Mouse (Mus musculus): Measurements from ENCODE around the gene Lmntd1.

The Lmntd1 gene

DNA sequence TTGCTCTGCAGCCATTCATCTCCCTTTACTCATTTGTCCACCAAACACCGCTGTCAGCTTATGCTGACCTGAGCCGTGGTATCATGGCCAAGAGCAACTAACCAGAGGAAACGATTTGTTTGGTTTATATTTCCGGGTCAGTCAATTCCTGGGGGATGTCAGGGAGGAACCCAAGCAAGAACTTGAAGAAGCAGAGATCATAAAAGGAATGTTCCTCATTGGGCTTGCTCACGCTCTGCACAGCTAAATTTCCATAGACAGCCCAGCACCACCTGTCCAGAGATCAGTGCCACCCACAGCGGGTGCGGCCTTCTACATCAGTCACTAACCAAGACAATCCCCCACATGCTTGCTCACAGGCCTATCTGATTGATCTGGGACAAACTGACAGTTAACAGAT is at the start of gene Lmntd1:
Gene Lmntd1 (minus strand): TSS at position 101 of the 400 bp plus-strand sequence.
- DNase-seq = peak; percentile 36

DNA sequence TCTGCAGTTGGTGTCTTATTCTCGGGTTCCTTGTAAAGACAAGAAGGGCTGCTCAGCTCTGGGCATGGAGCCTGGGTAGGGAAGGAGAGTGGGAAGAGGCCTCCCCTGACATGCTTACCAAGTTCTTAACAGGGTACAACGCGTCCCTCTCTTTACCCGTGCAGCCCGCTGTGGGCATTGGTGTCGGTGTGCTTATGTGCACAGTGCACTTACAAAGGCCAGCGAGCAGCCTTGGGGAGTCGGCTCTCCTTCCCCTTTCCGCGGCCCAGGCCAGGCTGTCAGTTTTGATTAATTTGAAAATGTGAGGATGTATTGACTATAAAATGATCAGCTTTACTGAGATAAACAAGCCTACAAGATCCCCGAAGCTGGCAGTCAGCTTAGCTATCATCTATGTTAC is 46.8 kb upstream of the Lmntd1 start:
- DNase-seq = no peak

DNA sequence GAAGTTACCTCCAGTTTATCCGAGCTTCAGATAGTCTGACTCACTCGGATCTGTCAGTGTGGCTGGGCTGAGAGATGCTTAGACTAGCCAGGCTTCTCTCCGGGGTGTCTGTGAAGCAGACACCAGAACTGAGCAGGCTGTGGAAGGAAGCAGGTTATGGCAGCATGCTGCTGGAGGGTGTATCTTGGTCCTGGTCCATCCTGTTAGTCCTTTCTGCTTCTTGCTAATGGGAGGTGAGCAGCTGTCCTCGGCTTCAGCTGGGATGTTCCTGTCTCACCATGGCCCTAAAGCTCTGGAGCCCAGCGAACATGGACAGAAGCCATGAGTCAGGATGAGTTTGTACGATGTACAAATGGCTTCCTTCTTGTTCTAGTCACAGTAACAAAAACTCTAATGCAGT is 45.0 kb upstream of the Lmntd1 start:
- DNase-seq = no peak

DNA sequence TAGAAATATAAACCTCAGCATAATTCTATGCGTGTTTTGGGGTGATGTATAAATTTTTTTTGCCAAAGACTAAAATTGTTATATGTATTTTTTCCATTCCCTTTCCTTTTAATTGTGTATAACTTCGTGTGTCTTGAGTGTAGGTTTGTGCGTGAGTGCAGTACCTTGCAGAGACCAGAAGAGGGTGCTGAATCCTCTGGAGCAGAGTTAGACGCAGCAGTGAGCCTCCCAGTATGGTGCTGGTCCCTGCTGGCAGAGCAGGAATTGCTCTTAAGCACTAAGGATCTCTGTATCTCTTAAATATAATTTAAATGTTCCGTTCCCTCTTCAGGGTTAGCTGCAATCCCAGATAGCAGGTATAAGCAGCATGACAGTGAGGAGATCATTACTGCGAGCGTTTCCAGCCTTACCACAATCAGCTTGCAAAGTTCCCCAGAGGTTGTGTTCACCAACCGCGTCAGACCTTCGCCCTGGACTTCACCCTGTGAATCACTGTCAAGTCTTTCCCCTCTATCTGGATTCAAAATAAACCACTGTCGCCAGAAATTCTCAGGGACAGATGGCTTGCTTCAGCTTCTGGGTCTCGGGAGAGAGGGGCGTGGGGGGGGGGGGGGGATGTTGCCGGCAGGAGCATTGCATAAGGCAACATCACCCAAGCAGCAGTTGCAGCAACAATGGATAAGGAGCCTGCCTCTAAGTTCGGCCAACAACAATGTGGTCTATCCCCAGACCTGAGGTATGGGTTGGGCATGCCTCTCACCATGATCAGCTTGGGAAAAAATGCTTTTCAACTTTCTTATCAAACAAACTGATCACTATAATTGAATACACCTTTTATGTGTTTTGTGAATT is 42.8 kb upstream of the Lmntd1 start:
- DNase-seq = peak; percentile 18

DNA sequence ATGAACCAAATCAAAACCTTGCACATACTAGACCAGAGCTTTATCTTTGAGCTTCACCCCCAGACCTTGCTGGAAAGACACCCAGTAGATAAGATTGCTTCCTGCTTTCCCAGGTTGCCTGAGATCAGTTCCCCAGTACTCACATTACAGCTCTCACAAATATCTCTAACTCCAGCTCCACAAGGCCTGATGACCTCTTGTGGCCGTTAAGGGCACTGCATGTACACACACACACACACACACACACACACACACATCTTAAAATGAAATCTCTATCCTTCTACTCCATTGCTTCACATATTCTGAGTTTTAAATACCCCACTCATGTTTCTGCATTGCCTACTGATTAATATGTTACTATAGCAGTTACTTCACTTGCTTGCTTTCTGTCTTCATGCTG is 41.6 kb upstream of the Lmntd1 start:
- DNase-seq = no peak

DNA sequence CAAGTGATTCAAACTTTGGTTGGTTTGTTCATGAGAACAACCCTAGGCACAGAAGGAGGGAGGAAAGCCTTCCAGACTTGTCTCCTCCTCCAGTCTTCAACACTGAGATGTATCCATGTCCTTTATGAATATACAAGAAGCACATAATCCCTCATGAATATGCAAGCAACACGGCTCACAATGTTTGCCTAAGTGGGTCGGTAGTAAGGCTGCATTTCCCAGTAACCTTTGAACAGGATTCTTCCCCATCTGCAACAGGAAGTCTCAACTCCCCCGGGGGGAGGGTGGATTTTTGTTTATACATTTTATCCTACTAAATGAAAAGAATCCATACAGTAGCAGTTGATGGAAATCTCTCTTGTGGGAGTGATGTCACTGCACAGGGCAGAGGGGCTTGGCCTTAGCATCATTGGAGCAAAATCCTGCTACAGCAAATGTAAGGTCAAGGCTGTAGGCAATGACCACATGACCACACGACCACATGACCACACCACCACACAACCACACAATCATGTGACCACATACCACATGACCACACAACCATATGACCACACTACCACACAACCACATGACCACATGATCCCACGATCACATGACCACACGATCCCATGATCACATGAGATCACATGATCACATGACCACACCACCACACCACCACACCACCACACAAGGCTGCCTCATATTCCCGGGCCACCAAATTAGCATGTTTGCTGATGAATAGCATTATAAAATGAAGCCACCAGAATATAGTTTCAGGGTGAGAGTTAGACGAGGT is 40.1 kb upstream of the Lmntd1 start:
- DNase-seq = no peak

DNA sequence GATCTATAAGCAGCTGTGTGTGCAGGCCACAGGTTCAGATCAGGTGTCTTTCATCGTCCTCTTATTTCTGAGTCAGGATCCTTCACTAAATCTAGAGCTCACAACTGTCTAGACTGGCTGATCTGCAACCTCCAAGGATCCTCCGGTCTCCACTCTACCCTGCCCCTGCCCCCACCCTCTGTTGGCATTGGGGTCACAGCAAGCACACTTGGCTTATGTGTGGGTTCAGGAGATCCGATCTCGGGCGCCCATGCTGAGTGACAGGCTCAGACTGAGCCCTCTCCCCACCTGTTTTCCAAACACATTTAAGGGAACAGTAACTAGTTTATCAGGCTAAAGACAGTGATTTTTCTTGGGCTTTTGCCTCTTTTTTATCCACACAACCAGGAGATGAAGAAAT is 39.5 kb upstream of the Lmntd1 start:
- no peak for DNase-seq

DNA sequence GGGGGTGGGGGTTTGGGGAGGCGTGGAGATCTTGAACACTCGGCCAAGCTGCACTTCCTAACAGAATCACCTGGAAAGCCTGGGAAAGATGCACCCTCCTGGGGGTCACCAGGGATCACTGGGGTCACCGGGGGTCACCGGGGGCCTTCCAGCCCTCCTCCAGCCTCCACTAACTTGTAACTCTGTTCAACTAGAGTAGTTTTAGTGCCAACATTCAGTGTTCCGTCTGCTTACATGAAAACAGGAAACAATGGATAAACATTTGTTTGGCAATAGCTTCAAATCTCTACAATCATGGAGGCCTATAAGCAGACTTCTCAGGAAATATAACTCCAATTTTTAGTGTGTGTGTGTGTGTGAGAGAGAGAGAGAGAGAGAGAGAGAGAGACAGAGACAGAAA is 38.9 kb upstream of the Lmntd1 start:
- no peak for DNase-seq

DNA sequence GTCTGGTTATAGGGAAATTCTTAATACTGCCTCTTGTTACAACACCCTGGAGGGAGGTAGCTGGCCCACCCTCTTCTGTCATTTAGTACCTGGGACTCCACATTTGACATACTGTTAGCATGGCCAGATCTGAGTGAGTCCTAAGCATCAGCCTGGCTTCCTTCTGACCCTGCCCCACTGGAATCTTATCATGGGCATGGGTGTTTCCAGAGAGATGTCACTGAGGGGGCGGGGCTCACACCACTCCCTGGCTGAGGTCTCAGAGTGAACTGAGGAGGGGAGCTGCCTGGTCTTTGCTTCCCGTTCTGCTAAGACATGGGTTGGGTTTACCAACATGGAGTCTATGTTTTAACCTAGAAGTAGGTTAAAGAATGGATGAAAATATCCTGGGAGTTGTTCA is 37.9 kb upstream of the Lmntd1 start:
- DNase-seq = no peak

DNA sequence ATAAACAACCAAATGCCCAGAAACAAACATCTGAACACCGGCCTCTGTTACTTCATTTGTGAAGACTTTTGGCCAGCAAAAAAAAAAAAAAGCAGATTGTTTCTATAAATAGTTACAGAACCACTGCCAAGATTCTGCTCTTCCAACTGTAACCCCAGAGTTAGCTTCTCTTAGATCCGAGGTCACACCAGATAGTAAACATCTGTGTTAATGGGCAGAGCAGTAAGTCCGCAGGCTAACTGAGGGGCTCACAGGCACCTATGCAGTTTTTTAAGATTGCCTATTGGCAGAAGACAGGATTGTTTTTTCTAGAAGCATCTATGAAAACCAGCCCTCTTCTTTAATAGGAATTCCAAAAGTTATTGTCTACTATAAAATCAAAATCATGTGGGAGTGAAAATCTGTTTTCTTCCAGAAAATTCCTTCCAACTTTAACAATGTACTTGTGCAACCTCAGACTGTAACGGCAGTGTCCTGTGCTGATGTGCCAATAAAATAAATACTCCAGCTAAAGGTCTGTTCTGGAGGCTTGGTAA is 26.9 kb upstream of the Lmntd1 start:
- DNase-seq = peak; percentile 19

DNA sequence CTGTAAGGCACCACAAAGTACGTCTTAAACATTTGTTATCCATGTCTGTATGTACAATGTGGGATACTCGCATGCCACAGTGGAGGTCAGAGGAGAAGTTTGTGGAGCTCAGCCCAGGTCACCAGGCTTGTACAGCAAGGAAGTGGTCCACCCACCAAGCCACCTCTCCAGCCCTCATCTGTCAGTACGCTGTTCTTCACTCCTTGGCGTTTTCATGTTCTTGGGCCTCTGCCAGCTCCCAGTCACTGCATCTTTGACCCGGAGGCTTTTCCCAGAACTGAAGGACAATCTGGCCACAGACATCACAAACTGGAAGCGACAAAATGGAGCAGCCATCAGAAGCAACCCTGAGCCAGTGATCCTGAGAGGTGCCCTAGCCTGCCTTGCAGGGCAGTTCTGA is 24.1 kb upstream of the Lmntd1 start:
- peak; percentile 80 for DNase-seq

DNA sequence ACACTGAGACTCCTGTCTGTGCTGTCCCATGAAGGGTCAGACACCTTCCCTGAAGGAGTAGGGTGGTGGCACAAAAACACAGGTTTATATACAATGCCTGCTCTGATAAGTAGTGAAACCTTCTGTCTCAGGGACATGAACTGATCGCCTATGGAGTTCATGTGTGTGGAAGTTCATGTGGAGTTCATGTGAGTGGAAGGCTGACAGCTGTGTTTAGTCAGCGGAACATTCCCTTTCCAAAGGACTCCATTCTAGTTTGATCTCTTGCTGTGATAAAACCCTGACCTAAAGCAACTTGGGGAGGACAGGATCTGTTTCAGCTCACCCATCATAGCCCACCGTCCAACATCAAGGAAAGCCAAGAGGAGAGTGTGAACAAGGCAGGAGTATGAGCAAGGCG is 22.6 kb upstream of the Lmntd1 start:
- no peak for DNase-seq

DNA sequence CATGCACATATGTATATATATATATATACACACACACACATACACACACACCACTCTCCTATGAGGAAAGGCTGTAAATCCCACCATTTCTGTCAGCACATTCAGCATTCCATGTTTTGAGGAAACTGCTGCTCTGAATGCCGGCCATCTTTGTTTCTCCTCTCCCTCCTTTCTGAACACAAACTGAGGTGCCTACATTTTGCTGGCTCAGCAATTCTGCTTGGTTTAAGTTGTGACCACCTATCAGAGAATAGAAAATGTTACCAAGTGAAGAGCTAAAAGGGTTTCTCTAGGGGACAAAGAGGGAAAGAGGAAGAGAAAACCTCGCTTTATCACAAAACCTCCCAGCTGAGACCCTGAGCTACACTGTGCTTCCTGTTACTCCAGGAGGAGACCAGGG is 20.3 kb upstream of the Lmntd1 start:
- no peak for DNase-seq

DNA sequence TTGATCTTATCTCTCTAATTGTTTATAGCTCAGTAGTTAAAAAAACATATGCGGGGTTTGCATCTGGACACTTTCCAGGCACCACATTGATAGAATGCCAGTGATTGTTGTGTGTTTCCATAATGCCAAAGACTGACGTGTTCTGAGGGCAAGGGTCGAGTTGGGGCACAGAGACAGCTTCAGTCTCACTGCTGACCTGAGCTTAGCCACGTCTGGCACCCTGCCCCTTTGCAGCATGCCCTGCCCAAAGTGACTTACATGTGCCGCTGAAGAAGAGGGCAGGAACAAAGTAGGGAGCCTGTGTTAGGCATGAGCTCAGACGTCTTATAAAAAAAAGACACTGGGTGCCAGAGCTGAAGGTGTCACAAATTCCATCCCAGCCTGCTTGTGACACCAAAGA is 16.1 kb upstream of the Lmntd1 start:
- no peak for DNase-seq

DNA sequence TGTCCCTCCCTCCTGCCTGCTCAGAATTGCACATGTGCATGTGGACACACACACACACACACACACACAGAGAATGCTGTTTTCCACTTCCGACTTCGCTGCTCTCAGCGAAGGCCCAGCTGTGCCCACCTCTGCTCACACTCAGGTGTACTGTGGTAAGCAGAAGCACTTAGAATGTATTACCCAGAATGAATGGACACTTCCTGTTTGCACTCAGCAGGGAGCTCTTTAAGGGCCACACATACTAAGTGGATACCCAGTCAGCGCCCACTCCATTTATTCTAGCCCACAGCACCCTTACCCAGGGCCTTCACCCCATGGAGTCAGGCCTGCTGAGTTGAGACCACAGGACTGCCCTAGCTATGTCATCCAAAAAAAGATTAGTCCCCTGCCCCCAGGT is 9.0 kb upstream of the Lmntd1 start:
- no peak for DNase-seq

DNA sequence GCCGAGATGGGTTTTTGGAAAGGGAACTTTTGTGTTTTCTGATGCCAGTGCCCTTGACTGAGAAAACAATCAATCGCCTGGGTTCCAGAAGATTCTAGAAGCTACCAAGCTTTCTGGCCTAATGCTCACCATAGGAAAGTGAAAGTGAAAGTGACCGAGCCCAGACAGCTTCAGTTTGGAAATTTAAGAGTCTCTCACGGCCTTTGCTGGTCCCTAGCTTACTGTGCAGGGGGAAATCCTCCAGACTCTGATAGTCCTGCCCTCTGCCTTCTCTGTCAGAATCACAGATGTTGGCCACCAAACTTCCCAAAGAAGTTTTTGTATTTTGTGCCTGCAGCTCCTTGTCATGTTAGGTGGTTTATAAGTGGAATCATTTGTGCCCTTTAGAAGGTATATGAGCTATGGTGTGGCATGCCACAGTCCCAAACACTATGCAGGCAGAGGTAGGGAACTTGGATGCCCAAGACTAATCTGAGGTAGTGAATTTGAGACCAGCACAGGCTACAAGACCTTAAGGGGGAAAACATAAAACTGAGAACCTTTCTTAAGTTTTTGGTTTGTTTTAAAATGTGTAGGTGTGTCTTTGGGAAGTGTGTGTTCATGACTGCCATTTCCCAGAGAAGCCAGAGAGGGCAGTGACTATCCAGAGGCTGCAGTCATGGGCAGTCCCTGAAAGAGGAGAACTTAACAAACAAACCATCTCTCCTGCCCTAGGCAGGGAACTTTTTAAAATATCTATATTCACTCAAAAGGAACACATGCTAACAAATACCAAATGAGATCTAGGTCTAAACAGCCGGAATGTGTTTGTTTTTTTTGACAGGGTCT is 2.5 kb upstream of the Lmntd1 start:
- DNase-seq = no peak

DNA sequence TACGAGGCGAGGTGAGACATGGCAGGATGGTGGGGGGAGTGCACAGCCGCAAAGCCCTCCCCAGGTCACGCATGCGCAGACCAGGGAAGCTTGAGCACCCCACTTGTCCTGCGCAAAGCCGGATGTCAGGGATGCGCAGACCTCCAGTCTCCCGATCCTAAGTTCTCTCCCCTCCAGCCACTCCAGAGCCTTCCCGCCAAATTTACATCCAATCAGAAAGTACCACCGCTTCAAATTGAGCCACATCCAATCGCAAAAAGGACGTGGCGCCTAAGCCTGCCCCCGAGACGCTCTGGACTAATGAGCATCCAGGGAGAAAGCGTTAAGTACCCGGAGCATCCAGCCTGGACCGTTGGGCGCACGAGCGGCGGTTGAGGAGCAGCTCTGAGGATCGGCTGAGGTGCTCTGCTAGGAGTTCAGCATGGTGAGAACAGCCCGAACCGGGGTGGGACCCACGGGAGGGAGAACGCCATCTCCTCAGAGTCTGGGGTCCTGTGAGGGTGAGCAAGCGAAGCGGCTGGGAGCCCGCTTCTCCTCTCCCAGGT is 1.6 kb upstream of the Lmntd1 start, which contains the start of gene Tuba3b:
Gene Tuba3b (plus strand): TSS at position 92 of the 545 bp plus-strand sequence.
- no peak for DNase-seq

DNA sequence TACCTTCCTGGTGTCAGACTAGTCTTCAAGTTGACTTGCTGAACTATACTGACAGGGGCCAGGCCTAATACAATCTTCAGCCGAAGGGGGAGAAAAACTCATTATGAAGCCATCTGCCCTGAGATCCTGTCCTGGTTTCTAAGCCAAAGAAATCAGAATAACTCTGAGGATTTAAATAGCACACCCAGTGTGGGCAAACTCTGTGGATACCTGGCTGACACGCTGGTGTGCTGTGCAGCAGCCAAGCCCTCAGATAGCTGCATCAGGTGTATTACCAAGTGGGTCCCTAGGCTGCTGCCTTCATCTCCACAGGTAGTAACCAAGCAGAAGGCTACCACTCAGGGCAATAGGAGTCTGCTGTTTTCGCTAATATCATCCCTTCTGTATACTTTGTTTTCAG is 1.5 kb downstream of the Lmntd1 start:
- no peak for DNase-seq

DNA sequence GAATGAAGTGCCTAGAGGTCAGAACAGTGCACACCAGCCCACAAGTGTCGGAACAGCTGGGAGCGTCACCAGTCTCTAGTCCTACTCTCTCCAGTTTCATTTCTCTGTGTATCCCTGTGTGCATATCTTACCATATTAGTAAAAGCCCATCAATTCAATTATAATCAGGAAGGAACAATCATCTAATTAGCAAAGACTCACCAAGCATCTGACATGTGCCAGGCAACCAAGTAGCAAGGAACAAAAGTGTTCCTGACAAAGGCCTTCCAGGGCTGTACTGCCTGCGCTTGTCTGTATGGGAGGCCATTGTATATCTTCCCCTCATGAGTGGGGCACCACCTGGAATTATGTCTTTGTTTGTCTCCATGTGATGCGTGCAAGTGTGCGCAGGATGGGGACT is 3.2 kb downstream of the Lmntd1 start:
- DNase-seq = no peak

DNA sequence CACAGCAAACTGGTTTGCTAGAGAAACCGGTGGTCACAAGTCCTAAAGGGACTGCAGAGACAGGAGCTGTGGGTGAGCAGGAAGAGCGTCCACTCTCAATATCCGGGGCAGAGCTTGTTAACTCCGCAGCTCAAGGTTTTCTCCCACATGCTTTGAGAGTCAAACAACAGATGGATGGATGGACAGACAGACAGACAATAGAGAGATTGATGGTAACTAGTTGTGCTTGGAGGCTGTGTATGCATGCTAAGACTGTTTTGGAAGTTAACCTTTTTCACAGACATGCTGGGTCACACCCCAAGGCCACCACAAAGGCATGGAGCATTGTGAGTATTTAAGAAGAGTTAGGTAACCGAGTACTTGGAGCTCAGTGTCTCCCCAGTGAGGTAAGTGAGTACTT is 5.4 kb downstream of the Lmntd1 start:
- no peak for DNase-seq

DNA sequence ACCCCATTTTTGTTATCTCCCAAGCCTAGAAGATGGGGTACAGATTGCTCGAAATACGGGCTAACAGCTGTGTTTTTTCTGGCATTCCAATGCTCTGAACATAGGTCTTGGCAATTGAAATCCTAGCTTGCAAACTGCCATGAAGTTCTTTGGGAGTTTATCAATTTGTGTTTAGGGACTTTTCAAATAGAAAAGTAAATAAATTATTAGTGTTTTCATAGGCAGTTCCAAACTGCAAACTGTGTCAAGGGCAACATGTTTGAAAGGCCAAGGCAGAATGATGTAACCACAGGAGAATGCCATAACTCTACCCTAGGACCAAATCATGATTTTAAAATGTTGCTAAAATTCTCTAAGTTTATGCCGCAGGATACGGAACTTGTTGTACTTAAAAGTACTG is 6.4 kb downstream of the Lmntd1 start:
- no peak for DNase-seq

DNA sequence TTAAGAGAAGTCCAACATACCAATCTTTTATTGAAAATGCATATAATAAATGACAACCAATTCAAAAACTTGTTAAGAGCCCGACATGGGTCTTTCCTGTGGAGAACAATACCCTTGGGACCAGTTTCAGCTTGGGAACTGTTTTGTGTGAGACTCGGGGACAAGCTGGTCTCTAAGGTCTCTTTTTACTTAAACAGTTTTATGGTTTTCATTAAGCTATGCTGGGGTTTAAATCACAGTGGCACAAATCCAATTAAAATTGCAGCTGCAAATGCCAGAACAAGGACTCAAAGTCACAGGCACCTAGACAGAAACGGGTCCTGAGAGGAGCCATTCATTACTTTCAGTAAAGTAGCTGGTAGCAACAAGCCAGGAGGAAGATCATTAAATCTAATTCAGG is 8.9 kb downstream of the Lmntd1 start:
- DNase-seq = no peak

DNA sequence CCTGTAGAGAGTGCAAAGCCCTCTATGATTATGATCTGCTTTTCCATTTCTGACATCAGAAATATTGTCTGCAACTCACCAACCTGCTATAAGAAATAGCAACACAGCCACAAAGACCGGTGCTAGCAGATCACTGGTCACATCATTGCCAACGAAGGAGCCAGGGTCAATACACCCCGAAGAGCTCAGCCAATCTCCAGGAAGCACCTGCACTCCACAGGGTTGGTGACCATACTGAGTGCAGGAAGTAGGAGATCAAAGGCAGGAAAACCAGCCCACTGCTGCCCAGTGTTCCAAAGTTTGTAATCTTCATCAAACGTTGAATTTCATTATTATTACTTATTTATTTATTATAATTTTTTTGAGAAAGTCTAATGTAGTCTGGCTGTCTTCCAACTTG is 9.5 kb downstream of the Lmntd1 start:
- DNase-seq = no peak
